Mouse (Mus musculus) olfactory bulb, adult 2 months (tissue): Measurements from ENCODE around the gene Fcmr.

Source experiments
- CTCF ChIP-seq: fragments of 200-500 bp; IDR thresholded peaks from 2 replicates; pipeline ENCODE4 v1.5.1; 2012; ENCODE audit warnings: low read depth, mild to moderate bottlenecking, low read length, moderate library complexity; ENCODE audit not compliant: insufficient read depth
- POLR2A ChIP-seq: fragments of 200-500 bp; IDR thresholded peaks from 2 replicates; pipeline ENCODE4 v1.6.1; 2012; ENCODE audit warnings: mild to moderate bottlenecking, low read depth, low read length, moderate library complexity; ENCODE audit not compliant: insufficient read depth

DNA sequence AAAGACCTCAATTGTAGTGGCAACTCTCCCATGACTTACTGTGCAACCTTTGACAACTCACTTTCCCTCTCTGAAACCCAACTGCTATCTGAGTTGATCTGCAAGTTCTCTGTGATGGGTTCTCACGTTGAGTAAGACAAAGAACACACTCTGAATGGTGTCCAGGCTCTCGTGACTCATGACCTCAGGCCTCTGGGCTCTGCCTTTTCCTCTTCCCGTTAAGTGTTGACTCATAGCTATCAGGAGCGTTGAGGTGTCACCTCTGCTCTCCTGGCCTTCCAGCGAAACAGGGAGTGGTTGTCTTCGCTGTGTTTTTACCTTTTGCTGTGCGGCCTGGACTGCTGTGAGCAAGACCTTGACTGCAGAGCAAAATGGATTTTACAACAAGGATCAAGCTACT lies 37.0 kb downstream of the Fcmr start:
- no peak for TF ChIP-seq CTCF
- no peak for TF ChIP-seq POLR2A
